Mouse (Mus musculus): ENCODE data around the gene Gm17174.

The Gm17174 gene

GRCm38 (mm10) chr14:51592039-51592438 is at the start of gene Gm17174:
Gene Gm17174 (minus strand): TSS chr14:51592139.
- 92% methylated on average over 4 of the region's 4 CpGs for WGBS

- WGBS: 78% methylated on average over 1 of the region's 1 CpGs
Measured at GRCm38 (mm10) chr14:51635566-51635965, 43.6 kb upstream of the Gm17174 start, which contains the start of gene Gm4181. Gene Gm4181 (minus strand): TSS chr14:51635666.

GRCm38 (mm10) chr14:51632426-51632825 is 40.5 kb upstream of the Gm17174 start:
- 97% methylated on average over 1 of the region's 1 CpGs for WGBS

GRCm38 (mm10) chr14:51611210-51611609 is 19.3 kb upstream of the Gm17174 start, which contains the start of gene Gm17078:
Gene Gm17078 (minus strand): TSS chr14:51611310.
- 79% methylated on average over 1 of the region's 1 CpGs for WGBS

- WGBS: 86% methylated on average over 2 of the region's 2 CpGs
Measured at GRCm38 (mm10) chr14:51573963-51574362, 18.0 kb downstream of the Gm17174 start, which contains the start of gene Gm17175. Gene Gm17175 (minus strand): TSS chr14:51574063.

- WGBS: 94% methylated on average over 4 of the region's 4 CpGs
Measured at GRCm38 (mm10) chr14:51552490-51552889, 39.4 kb downstream of the Gm17174 start, which contains the start of gene Gm5622. Gene Gm5622 (plus strand): TSS chr14:51552790.

All from cerebral cortex, adult 2 months (tissue).